Mouse (Mus musculus): ENCODE data around the gene Rbm33.
A peak's percentile ranks its signal among the peaks of the same experiment; 100 is the strongest.

Rbm33 gene

DNA sequence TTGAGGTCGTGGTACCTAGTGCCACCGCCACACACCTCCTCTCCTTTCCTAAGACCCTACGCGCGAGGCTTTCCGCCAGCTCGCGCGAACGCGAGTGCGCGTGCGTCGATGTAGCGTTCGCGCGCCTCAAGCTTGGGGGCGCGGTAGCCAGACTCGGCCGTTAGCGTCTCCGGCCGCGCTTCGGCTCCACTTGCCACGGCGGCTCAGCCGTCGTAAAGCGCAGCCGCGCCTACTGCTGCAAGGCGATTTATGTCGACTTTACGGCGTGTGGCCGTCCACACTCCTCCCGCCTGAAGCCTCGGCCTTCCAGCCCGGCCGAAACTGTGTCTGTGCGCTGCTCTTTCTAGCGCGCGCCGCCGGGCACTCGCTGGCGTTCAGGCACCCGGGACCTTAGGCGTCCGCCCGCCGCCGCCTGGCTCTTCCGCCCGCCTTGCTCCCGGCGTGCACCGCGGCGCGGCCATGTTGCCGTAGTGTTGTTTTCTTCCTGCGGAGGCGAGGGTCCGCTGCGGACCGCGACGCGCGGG lies at the start of gene Rbm33:
Gene Rbm33, plus strand, starts transcription at position 400 of the 524 bp plus-strand sequence.
- peak; percentile 14; the same call in 1 of the 2 replicates for TF ChIP-seq GATA4 (IDR thresholded peaks at IDR 0.05; ENCODE audit: insufficient replicate concordance, low read length)

DNA sequence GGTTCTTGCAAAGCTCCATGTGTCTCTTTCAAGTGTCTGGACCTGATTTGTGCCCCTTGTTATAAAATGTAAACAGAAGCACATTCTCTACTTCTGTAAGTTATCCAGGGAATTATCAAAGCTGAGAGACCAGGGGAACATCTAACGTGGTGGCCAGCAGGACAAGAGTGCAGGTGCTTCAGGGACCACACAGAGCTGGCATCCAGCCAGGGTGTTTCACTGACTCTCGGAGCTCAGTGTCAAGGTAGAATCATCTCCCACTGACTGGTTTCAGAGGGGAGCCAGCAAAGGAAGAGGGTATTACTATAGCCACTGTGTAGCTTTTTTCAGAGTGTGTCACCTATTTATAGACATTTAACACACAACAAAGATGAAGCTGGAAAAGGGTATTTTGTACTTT lies 49.3 kb upstream of the Rbm33 start:
- no peak for TF ChIP-seq GATA4 (IDR thresholded peaks at IDR 0.05; ENCODE audit: insufficient replicate concordance, low read length)

DNA sequence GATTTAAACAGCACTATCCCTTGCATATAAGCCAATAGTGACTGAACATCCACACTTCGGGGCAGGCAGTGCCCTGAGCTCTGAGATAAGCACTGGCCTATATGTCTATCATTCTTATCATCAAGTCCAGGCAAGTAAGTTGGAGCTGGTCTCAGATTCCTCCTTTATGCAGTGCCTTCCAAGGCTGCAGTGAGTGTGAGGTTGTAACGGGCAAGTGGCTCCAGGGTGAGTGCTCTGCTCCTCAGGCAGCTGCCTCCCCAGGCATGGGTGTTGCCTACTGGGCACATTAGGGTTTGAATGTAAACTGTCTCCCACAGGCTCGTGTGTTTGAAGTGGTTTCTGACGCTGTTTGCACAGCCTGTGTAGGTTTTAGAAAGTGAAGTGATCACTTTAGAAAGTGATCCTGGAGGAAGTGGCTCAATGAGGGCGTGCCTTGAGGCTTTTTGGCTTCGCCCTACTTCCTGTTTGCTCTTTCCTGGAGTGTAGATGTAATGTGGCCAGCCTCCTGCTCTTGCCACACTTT lies 47.4 kb upstream of the Rbm33 start:
- TF ChIP-seq GATA4 (IDR thresholded peaks at IDR 0.05; ENCODE audit: insufficient replicate concordance, low read length): no peak

DNA sequence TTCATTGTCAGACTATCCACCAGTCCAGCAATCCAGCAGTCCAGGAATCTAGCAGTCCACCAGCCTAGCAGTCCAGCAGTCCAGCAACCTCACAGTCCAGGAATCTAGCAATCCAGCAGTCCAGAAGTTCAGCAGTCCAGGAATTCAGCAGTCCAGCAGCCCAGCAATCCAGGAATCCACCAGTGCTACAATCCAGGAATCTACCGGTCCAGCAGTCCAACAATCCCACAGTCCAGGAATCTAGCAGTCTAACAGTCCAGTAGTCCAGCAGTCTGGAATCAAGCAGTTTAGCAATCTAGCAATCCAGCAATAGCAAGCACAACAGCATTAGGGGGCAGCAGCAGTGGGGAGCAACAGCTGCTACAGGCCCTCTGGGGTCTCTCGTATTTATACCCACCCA lies 44.1 kb upstream of the Rbm33 start:
- no peak for TF ChIP-seq GATA4 (IDR thresholded peaks at IDR 0.05; ENCODE audit: insufficient replicate concordance, low read length)

DNA sequence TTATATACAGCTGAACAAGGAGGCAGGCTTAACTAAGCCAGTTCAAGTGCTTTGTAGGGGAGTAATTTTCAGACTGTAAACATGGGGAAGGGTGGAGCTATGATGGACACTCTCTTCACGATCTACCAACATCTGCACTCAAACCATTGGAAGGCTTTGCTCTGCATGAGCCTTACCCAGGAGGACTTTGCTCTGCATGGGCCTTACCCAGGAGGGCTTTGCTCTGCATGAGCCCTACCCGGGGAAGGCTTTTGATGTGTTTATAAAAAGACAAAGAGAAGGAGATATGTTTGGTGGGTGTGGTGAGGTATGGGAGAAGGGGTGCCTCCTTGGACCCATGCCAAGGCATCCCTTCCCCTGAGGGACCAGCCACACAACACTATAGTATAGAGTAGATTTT lies 39.6 kb upstream of the Rbm33 start:
- TF ChIP-seq GATA4 (IDR thresholded peaks at IDR 0.05; ENCODE audit: insufficient replicate concordance, low read length): no peak

DNA sequence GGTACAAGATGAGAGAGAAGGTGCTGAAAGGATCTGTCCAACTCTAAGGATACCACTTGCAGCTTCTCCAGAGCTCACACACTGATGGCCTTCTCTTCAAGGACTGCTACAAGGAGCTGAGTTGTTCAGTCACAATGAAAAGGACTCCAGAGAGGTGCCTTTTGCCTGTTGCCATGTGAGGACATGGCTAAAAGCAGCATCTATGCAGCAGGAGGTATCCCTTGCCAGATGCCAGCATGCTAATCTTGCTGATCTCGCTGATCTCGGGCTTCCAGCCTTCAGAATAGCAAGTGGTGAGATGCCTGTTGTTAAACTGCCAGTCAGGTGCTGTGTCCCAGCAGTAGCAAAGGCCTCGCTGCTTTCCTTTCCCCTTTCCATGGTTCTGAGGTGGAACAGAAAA lies 27.8 kb upstream of the Rbm33 start:
- TF ChIP-seq GATA4 (IDR thresholded peaks at IDR 0.05; ENCODE audit: insufficient replicate concordance, low read length): no peak

DNA sequence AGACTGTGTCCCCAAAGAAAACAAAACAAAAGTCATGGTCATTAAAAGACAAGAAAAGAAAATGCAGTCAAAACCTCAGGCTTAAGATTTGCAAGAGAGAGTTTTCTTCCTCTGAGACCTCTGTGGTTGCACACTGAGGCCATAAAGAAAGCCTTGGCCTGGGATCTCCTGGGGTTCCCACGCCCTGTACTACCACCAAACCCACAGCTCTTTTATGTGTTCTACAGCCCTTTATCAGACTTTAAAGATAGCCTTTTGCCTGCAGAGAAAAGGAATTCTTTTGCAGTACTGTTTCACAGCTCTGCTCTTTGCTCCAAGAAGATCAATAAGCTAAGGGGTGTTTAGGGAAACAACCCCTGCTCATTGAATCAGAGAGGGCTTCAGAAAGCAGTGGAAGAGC lies 26.3 kb upstream of the Rbm33 start:
- TF ChIP-seq GATA4 (IDR thresholded peaks at IDR 0.05; ENCODE audit: insufficient replicate concordance, low read length): no peak

DNA sequence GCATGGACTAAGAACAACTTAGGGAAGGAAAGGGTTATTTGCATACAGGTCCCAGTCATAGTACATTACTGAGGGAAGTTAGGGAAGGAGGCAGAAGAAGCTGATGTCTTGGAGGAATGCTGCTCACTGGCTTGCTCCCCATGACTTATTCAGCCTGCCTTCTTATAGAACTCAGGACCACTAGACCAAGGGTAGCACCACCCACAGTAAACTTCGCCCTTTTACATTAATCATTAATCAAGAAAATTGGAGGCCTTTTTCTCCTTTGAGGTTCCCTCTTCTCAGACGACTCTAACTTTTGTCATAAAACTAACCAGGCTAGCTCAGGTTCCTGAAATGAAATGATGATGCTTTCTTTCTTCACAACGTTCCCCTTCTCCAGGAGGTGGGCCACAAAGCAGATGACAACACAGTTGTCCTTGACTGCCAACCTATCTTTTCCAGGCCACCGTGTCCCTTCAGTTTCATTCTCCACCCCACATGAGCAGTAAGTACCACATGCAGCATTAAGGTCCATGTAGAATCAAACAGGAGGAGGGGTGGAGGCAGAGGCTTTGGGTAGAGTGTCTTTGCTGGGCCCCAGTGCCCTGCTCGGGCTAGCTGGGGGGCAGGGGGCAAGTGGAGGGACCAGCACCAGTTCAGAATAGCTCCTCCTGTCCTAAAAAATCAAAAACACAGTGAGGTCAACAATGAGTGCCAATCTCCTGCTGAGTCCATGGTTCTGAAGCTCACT lies 25.6 kb upstream of the Rbm33 start:
- TF ChIP-seq GATA4 (IDR thresholded peaks at IDR 0.05; ENCODE audit: insufficient replicate concordance, low read length): no peak

DNA sequence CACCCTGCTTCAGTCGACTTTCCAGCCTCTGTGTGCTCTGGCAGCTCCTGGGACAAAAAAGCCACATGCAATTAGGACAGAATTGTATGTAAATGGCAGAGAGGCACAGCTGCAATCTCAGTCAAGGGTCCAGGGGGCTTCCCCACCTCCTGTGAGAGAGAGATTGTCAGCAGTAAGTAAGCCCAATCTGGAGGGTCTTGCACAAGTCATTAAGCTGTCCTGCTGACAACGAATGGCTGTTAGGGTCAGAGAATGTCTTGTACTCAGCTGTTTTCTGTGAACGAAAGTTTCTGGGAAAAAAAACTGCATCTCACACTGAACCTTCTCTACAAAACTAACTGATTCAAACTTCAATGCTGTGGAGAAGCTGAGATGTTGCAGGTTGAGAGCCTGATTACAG lies 24.6 kb upstream of the Rbm33 start:
- TF ChIP-seq GATA4 (IDR thresholded peaks at IDR 0.05; ENCODE audit: insufficient replicate concordance, low read length): no peak

DNA sequence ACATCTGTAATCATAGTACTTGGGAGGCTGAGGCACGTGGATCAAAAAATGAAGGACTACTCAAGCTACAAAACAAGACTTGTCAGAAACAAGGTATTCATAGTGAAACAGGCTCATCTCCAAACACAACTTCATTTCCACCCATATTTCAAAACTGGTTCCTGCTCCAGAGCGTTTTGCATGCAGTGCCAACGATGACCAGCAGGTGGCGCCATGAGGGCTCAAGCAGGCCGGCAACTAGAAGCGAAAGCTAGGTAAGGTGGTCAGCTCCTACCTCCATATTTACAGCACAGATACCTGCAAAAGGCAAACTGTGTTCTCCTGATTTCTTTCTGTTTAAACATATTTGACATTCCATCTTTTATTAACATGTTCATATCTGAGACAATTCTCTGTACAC lies 22.9 kb upstream of the Rbm33 start:
- no peak for TF ChIP-seq GATA4 (IDR thresholded peaks at IDR 0.05; ENCODE audit: insufficient replicate concordance, low read length)

DNA sequence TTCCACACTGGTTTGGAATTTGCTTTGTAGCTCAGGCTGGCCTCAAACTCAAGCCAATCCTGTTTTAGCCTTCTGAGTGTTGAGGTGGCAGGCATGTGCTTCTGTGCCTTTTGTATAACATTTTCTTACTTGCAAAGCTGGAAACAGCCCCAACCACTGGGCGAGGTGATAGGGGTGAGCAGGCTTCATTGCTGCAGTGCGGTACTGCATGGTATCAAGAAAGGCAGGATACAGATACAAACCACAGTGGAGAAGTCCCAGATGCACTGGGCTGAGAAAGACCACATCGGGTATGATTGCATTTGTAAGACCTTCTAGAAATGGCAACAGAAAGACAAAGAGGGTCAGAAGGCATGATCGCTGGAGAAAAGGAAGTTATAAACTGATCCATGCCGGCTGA lies 18.8 kb upstream of the Rbm33 start:
- TF ChIP-seq GATA4 (IDR thresholded peaks at IDR 0.05; ENCODE audit: insufficient replicate concordance, low read length): no peak

DNA sequence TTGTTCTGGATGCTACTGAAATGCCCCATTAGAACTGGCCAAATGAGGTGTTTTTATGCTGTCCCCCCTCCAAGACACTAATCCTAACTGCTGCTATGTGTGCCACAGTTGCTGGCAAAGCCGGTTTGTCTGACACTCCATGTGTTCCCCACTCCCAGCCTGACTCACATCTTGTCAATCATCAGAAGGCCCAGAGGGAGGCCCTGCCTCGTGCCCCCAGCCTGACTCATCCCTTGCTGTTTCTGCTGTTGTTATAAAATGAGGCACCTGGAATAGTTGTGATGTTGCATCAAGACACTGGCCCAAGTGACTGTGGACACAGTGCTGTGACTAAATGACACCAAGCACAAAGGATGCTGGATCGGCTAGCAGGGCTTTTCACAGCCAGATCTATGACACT lies 18.2 kb upstream of the Rbm33 start:
- TF ChIP-seq GATA4 (IDR thresholded peaks at IDR 0.05; ENCODE audit: insufficient replicate concordance, low read length): no peak

DNA sequence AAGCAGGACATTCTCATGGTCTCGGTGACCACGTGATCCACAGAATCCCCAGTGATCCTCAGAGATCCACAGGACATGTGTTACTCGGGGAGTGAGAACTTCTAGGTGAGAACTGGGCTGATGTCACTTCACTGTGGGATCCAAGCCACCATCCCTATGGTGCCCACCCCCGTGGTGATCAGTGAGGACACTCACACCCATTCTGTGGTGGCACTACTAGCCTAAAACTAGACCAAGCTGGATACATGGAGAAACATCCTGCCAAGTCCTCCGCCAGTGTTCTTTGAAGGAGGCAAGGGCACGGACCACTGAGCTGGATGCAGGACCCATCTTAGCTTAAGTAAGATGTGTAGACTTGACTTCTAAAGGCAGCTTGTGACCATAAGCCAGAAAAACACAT lies 17.6 kb upstream of the Rbm33 start:
- no peak for TF ChIP-seq GATA4 (IDR thresholded peaks at IDR 0.05; ENCODE audit: insufficient replicate concordance, low read length)

DNA sequence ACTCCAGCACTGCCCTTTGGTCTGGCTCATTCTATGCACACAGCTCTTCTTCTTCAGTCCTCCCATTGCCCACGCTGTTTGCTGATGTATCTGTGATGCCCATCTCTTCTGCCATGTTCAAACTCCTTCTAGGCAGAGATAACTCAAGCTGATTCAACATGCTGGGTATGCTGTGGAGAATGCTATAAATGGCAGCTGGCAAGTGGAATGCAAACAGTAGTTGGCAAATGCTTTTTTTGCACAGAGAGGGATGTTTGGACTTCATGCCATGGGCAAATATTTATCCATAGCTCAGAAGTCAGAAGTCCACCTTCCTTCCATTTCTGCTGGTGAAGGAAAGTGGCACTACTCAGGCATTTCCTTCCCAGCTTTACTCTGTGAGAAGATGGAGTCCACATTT lies 14.2 kb upstream of the Rbm33 start:
- no peak for TF ChIP-seq GATA4 (IDR thresholded peaks at IDR 0.05; ENCODE audit: insufficient replicate concordance, low read length)

DNA sequence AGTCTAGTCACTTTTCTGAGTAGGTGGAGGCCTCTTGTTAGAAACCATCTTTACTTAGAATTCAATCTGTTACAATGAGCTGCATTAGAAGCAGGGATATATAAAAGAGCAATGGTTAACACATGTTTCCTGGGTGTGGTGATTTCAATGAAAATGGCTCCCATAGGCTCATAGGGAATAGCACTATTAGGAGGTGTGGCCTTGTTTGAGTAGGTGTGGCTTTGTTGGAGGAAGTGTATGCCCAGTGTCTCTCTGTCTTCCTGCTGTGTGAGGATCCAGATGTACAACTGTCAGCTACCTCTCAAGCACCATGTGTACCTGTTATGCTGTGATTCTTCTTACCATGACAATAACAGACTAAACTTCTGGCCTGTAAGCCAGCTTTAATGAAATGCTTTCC lies 12.4 kb upstream of the Rbm33 start:
- TF ChIP-seq GATA4 (IDR thresholded peaks at IDR 0.05; ENCODE audit: insufficient replicate concordance, low read length): no peak

DNA sequence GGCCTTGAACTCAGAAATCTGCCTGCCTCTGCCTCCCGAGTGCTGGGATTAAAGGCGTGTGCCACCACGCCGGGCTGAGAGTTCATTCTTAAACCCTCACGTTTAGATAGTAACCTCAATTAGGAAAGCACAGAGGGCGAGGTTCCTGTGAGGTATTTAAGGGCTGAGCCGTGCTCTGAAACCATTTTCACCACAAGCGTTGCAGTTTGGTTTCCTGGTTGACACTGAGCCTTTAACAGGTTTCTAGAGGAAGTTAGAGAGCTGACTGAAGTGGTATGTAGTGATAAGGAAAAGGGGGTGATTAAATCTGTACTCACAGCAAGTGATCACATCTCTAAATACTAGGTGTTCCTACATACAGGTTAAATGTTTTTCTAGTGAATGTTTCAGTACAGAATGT lies 1.4 kb upstream of the Rbm33 start:
- no peak for TF ChIP-seq GATA4 (IDR thresholded peaks at IDR 0.05; ENCODE audit: insufficient replicate concordance, low read length)

Data from liver, adult (tissue).